Mouse (Mus musculus): ENCODE results near the gene Wee2.

The Wee2 gene

GRCm38 (mm10) chr6:40438936-40439335 is at the start of gene Wee2:
Gene Wee2 (plus strand): TSS chr6:40439088.
- no peak for DNase-seq

- peak in 1 of 2 experiments; percentile 43 for DNase-seq
Observed at GRCm38 (mm10) chr6:40390975-40391374, 47.9 kb upstream of the Wee2 start.

GRCm38 (mm10) chr6:40393213-40393612 is 45.7 kb upstream of the Wee2 start:
- DNase-seq, result peak; percentile 82 to 89

- DNase-seq, result no peak
Observed at GRCm38 (mm10) chr6:40402031-40402430, 36.9 kb upstream of the Wee2 start.

GRCm38 (mm10) chr6:40403640-40404285 is 35.1 kb upstream of the Wee2 start:
- DNase-seq, result peak; percentile 88 to 89

GRCm38 (mm10) chr6:40411085-40411484 is 27.8 kb upstream of the Wee2 start:
- DNase-seq, result no peak

- DNase-seq, result peak; percentile 68 to 79
Observed at GRCm38 (mm10) chr6:40413046-40413445, 25.8 kb upstream of the Wee2 start.

- DNase-seq, result no peak
Observed at GRCm38 (mm10) chr6:40413565-40413964, 25.3 kb upstream of the Wee2 start.

GRCm38 (mm10) chr6:40415799-40416198 is 23.1 kb upstream of the Wee2 start:
- peak in 1 of 2 experiments; percentile 59 for DNase-seq

GRCm38 (mm10) chr6:40418386-40418785 is 20.5 kb upstream of the Wee2 start:
- DNase-seq, result peak in 1 of 2 experiments; percentile 27

GRCm38 (mm10) chr6:40421099-40421498 is 17.8 kb upstream of the Wee2 start:
- no peak for DNase-seq

- no peak for DNase-seq
Observed at GRCm38 (mm10) chr6:40423013-40423412, 15.9 kb upstream of the Wee2 start.

- DNase-seq, result peak; percentile 60 to 66
Observed at GRCm38 (mm10) chr6:40423774-40424173, 15.1 kb upstream of the Wee2 start.

GRCm38 (mm10) chr6:40427441-40427840 is 11.4 kb upstream of the Wee2 start:
- peak; percentile 43 to 44 for DNase-seq

- peak in 1 of 2 experiments; percentile 47 for DNase-seq
Observed at GRCm38 (mm10) chr6:40428696-40429095, 10.2 kb upstream of the Wee2 start.

- DNase-seq, result peak; percentile 75 to 78
Observed at GRCm38 (mm10) chr6:40429521-40429931, 9.4 kb upstream of the Wee2 start.

- peak in 1 of 2 experiments; percentile 25 for DNase-seq
Observed at GRCm38 (mm10) chr6:40430251-40430650, 8.6 kb upstream of the Wee2 start.

GRCm38 (mm10) chr6:40430878-40431277 is 8.0 kb upstream of the Wee2 start:
- DNase-seq, result peak; percentile 62 to 77

- DNase-seq, result peak; percentile 86 to 89
Observed at GRCm38 (mm10) chr6:40431356-40431755, 7.5 kb upstream of the Wee2 start.

GRCm38 (mm10) chr6:40431812-40432211 is 7.1 kb upstream of the Wee2 start:
- no peak for DNase-seq

- peak; percentile 84 to 88 for DNase-seq
Observed at GRCm38 (mm10) chr6:40432346-40433275, 6.3 kb upstream of the Wee2 start.

- peak in 1 of 2 experiments; percentile 41 for DNase-seq
Observed at GRCm38 (mm10) chr6:40434697-40435096, 4.2 kb upstream of the Wee2 start.

GRCm38 (mm10) chr6:40435151-40436046 is 3.5 kb upstream of the Wee2 start:
- peak; percentile 74 to 77 for DNase-seq

Measured in cerebellum, adult 18-20 months (tissue).